Mouse (Mus musculus) liver, adult 2 months (tissue): Measurements from ENCODE around the gene Amigo1.

Source experiments
- CTCF ChIP-seq: fragments of 200-500 bp; IDR thresholded peaks from 2 replicates; pipeline ENCODE4 v1.5.1; 2011; ENCODE audit warnings: low read depth, low read length, control low read depth
- POLR2A ChIP-seq: fragments of 200-500 bp; IDR thresholded peaks from 2 replicates; pipeline ENCODE4 v1.6.1; 2011; ENCODE audit warnings: low read length, control low read depth; ENCODE audit not compliant: insufficient read depth; ENCODE audit errors: extremely low read depth

DNA sequence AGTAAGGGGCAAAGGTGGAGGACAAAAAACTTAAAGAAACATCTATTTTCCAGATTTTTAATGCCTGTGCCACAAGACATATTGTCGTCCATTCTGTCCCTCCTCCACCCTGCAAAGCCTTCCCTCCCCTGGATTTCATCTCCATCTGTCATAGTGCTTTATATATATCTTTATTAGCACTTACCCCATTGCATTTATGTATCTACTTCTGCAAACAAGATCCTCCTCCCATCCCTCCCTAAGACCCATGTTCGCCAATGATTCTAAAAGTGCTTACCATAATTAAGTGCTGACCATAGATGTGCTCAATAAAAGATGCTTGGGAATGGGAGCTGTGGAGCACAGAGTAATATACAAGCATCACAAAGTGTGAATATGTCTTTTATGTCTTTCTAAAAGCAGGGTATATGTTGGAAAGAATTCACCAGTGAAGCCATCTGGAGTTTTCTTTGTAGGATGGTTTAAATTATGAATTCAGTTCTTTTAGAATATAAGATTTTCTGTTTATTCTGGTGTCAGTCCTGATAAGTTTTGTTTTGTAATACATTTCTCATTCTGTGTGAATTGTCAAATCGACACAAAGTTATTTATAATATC, 55.2 kb downstream of the Amigo1 start:
- TF ChIP-seq CTCF (no peak), POLR2A (no peak)
